Mouse (Mus musculus): ENCODE measurements around the gene Nlk. TPM values are rescaled to one million over a fixed set of nuclear protein-coding genes. Genes with fewer than 3 reads are reported as not detected.

Gene Nlk
- total and polyA plus RNA-seq, 2 experiments from 2014 or later = 13.0 to 19.3 TPM

GRCm38 (mm10) chr11:78531046-78531445 lies 166.1 kb downstream of the Nlk start:
- H3K27me3 ChIP-seq (ENCODE audit: control insufficient read depth, insufficient read depth, low read length) = no peaks in the 10 kb centered on the region
- TF ChIP-seq CTCF (IDR thresholded peaks at IDR 0.05; ENCODE audit: low read depth) = no peak
- peak; percentile 80 for TF ChIP-seq EP300 (IDR thresholded peaks at IDR 0.05; ENCODE audit: low read depth)
- H3K4me1 ChIP-seq (ENCODE audit: control insufficient read depth, insufficient read depth) = peaks cover 11% of the 10 kb centered on the region
- ATAC-seq (ENCODE audit: insufficient read depth, low read depth) (peak; percentile 6; the same call in 1 of the 2 replicates), DNase-seq (ENCODE audit: low spot score) (peak; percentile 61)
- peaks cover 47% of the 10 kb centered on the region for H3K36me3 ChIP-seq (replicated peaks; ENCODE audit: control insufficient read depth, insufficient read depth, low read length)
- H3K4me3 ChIP-seq (ENCODE audit: low read depth, low read length) = no peak overlapping the region
- WGBS = 51% methylated on average over 6 of the region's 6 CpGs
- H3K27ac ChIP-seq (ENCODE audit: low read depth) = peak overlapping the region; percentile 79
- peak overlapping the region; percentile 15; the same call in 1 of the 2 replicates for H3K9ac ChIP-seq (replicated peaks; ENCODE audit: low read depth, low read length)
- H3K4me2 ChIP-seq (ENCODE audit: low read depth, low read length) = peak overlapping the region; percentile 15; the same call in 1 of the 2 replicates
- H3K9me3 ChIP-seq (replicated peaks; ENCODE audit: control insufficient read depth, low read length) = no peaks in the 10 kb centered on the region

DNA sequence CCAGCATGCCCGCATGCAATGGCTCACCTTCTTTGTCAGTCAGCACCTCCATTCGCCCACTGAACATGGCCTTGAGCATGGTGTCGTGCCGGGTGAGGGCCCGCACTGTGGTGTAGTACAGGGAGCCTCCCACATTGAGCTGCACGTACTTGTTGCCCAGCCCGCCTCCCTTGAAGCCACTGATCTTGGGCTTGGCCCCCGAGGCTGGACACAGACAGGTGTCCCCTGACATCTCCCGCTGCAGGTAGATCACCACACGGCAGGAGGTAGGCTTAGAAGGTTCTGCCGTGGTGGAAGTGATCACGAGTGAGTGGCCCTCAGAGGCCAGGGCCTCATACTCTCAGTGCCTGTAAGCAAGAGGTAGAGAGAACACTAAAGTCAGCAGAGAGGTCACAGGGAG lies 167.2 kb downstream of the Nlk start:
- H3K9ac ChIP-seq (replicated peaks; ENCODE audit: low read depth, low read length) = no peak overlapping the region

DNA sequence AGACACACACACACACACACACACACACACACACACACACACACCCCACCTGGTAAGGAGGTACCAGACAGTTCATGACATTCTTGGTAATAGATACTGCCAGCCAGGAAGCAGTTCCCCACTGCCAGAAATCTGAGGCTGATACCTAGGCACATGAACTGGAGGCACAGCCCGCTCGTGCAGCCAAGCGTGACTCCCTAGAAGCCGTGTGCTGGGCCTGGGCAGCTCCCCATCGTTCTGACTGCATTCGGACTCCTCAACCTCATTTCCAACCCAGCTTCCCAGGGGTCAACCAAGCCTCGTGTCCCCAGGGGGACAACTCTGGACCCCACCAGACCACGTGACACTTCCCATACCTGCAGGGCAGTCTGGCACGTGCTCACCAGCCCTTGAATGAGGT lies 168.5 kb downstream of the Nlk start:
- Histone ChIP-seq H3K9ac (replicated peaks; ENCODE audit: low read depth, low read length) (no peak overlapping the region), H3K4me2 (ENCODE audit: low read depth, low read length) (no peak overlapping the region), H3K27me3 (ENCODE audit: control insufficient read depth, insufficient read depth, low read length) (no peaks in the 10 kb centered on the region), H3K36me3 (replicated peaks; ENCODE audit: control insufficient read depth, insufficient read depth, low read length) (peaks cover 70% of the 10 kb centered on the region), H3K27ac (ENCODE audit: low read depth) (no peak overlapping the region), H3K4me3 (ENCODE audit: low read depth, low read length) (no peak overlapping the region), H3K9me3 (replicated peaks; ENCODE audit: control insufficient read depth, low read length) (no peaks in the 10 kb centered on the region), H3K4me1 (ENCODE audit: control insufficient read depth, insufficient read depth) (no peaks in the 10 kb centered on the region)
- no peak for DNase-seq (ENCODE audit: low spot score)
- ATAC-seq (ENCODE audit: insufficient read depth, low read depth) = no peak
- 83% methylated on average over 9 of the region's 9 CpGs for WGBS
- TF ChIP-seq CTCF (IDR thresholded peaks at IDR 0.05; ENCODE audit: low read depth) (no peak), EP300 (IDR thresholded peaks at IDR 0.05; ENCODE audit: low read depth) (no peak)

More for the DNA sequence above, 167.2 kb downstream of the Nlk start:
- no peak for DNase-seq (ENCODE audit: low spot score)
- ATAC-seq (ENCODE audit: insufficient read depth, low read depth) = no peak
- no peak for TF ChIP-seq CTCF (IDR thresholded peaks at IDR 0.05; ENCODE audit: low read depth)
- no peak for TF ChIP-seq EP300 (IDR thresholded peaks at IDR 0.05; ENCODE audit: low read depth)
- Histone ChIP-seq H3K9me3 (replicated peaks; ENCODE audit: control insufficient read depth, low read length) (no peaks in the 10 kb centered on the region), H3K27me3 (ENCODE audit: control insufficient read depth, insufficient read depth, low read length) (no peaks in the 10 kb centered on the region), H3K27ac (ENCODE audit: low read depth) (peak overlapping the region; percentile 79), H3K4me2 (ENCODE audit: low read depth, low read length) (peak overlapping the region; percentile 15; the same call in 1 of the 2 replicates), H3K36me3 (replicated peaks; ENCODE audit: control insufficient read depth, insufficient read depth, low read length) (peaks cover 57% of the 10 kb centered on the region), H3K4me1 (ENCODE audit: control insufficient read depth, insufficient read depth) (peaks cover 6% of the 10 kb centered on the region), H3K4me3 (ENCODE audit: low read depth, low read length) (no peak overlapping the region)
- 86% methylated on average over 12 of the region's 12 CpGs for WGBS

DNA sequence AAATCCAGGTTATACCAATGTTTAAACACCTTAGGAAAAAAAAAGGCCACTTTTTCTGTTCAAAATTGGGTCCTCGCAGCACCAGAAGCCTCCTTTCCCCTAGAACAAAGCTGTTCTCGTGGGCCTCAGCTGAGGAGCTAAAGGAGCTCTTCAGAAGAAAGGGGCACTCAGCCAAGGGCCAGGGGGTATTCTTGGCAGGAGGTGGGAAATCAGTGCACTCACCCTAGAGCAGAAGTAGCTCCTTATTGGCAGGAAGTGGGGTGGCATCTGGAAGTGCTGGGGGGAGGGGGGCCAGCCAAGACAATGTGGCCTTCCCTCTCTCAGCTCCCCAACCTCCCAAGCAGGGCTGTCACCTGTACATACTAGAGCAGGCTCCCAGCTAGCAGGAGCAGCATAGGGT lies 172.3 kb downstream of the Nlk start:
- Histone ChIP-seq H3K27me3 (ENCODE audit: control insufficient read depth, insufficient read depth, low read length) (no peaks in the 10 kb centered on the region), H3K9me3 (replicated peaks; ENCODE audit: control insufficient read depth, low read length) (no peaks in the 10 kb centered on the region), H3K4me1 (ENCODE audit: control insufficient read depth, insufficient read depth) (no peaks in the 10 kb centered on the region), H3K27ac (ENCODE audit: low read depth) (no peak overlapping the region), H3K36me3 (replicated peaks; ENCODE audit: control insufficient read depth, insufficient read depth, low read length) (peaks cover 95% of the 10 kb centered on the region), H3K9ac (replicated peaks; ENCODE audit: low read depth, low read length) (no peak overlapping the region), H3K4me3 (ENCODE audit: low read depth, low read length) (no peak overlapping the region), H3K4me2 (ENCODE audit: low read depth, low read length) (no peak overlapping the region)
- TF ChIP-seq EP300 (IDR thresholded peaks at IDR 0.05; ENCODE audit: low read depth) (no peak), CTCF (IDR thresholded peaks at IDR 0.05; ENCODE audit: low read depth) (no peak)
- ATAC-seq (ENCODE audit: insufficient read depth, low read depth) (no peak), DNase-seq (ENCODE audit: low spot score) (no peak)
- 84% methylated on average over 2 of the region's 2 CpGs for WGBS

DNA sequence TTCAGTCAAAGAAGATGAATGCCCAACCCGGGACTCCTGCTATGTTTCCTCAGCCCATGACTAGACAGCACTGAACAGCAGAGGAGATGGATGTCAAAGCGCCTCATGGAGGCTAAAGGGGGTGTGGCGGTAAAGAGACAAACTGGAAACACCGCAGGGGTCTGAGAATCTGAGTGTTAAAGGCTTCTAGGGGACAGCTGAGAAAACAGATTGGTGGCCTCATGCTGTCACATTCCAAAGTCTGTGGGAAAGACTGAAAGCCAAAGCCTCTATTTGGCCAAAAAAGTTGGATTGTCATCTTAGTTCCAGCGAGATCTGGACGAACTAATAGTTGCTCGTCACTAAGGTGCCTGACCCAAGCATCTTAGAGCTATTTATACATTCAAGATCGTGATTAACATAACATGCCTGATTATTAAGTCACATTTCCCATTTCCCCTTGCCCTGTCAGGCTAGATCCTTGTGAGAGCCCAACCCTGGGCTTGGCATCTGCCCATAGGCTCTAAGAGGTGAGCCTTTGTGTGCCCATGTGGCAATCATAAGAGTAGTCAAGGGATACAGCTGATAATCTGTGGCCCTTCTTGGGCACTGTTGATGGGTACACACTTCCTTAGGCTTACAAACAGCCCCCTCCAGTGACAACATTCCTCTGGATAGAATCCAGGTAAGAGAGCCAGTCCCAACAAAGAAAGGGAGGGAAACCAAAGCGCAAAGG lies 173.8 kb downstream of the Nlk start:
- no peak overlapping the region for H3K4me3 ChIP-seq (ENCODE audit: low read depth, low read length)
- no peak for DNase-seq (ENCODE audit: low spot score)
- no peaks in the 10 kb centered on the region for H3K27me3 ChIP-seq (ENCODE audit: control insufficient read depth, insufficient read depth, low read length)
- no peak for ATAC-seq (ENCODE audit: insufficient read depth, low read depth)
- WGBS = 62% methylated on average over 9 of the region's 9 CpGs
- H3K36me3 ChIP-seq (replicated peaks; ENCODE audit: control insufficient read depth, insufficient read depth, low read length) = peaks cover 99% of the 10 kb centered on the region
- 0 out of 2 replicates have a peak, but pooled peaks have one; percentile 3 for TF ChIP-seq CTCF (IDR thresholded peaks at IDR 0.05; ENCODE audit: low read depth)
- TF ChIP-seq EP300 (IDR thresholded peaks at IDR 0.05; ENCODE audit: low read depth) = no peak
- no peaks in the 10 kb centered on the region for H3K4me1 ChIP-seq (ENCODE audit: control insufficient read depth, insufficient read depth)
- H3K27ac ChIP-seq (ENCODE audit: low read depth) = no peak overlapping the region
- no peak overlapping the region for H3K9ac ChIP-seq (replicated peaks; ENCODE audit: low read depth, low read length)
- H3K4me2 ChIP-seq (ENCODE audit: low read depth, low read length) = no peak overlapping the region
- no peaks in the 10 kb centered on the region for H3K9me3 ChIP-seq (replicated peaks; ENCODE audit: control insufficient read depth, low read length)

All from heart, postnatal 0 days (tissue).